Mouse (Mus musculus) midbrain, embryonic 12.5 days (tissue): ENCODE data around the gene Rint1. TPM values are rescaled to one million over a fixed set of nuclear protein-coding genes. Genes with fewer than 3 reads are reported as not detected.
"Not testable (repeated sequence)": the region's sequence is repeated elsewhere in the genome, so short reads cannot be mapped to it uniquely, and the experiment has no call there.

ENCODE experiments used
- ATAC-seq: fragments of 200-750 bp; cut with Nextera tagmentation; 2 replicates; pipeline ENCODE4 v1.8.0; 2017; ENCODE audit warnings: low read depth, moderate TSS enrichment, moderate library complexity; ENCODE audit not compliant: low FRiP score
- H3K27ac ChIP-seq: fragments of 300-500 bp; sonication (generic); replicated peaks from 2 replicates; pipeline ENCODE4 v1.5.1; 2016; ENCODE audit warnings: mild to moderate bottlenecking
- H3K27me3 ChIP-seq: fragments of 300-500 bp; sonication (generic); 2 replicates; pipeline ENCODE4 v1.6.1; 2016; ENCODE audit warnings: mild to moderate bottlenecking
- H3K36me3 ChIP-seq: fragments of 300-500 bp; sonication (generic); 2 replicates; pipeline ENCODE4 v1.6.1; 2016
- H3K4me1 ChIP-seq: fragments of 300-500 bp; sonication (generic); 2 replicates; pipeline ENCODE4 v1.6.1; 2016
- H3K4me2 ChIP-seq: fragments of 300-500 bp; sonication (generic); replicated peaks from 2 replicates; pipeline ENCODE4 v1.6.1; 2016; ENCODE audit warnings: mild to moderate bottlenecking, moderate library complexity
- H3K4me3 ChIP-seq: fragments of 300-500 bp; sonication (generic); 2 replicates; pipeline ENCODE4 v1.5.1; 2016; ENCODE audit warnings: mild to moderate bottlenecking
- H3K9ac ChIP-seq: fragments of 300-500 bp; sonication (generic); replicated peaks from 2 replicates; pipeline ENCODE4 v1.6.1; 2016; ENCODE audit warnings: mild to moderate bottlenecking, moderate library complexity
- H3K9me3 ChIP-seq: fragments of 300-500 bp; sonication (generic); 2 replicates; pipeline ENCODE4 v1.6.1; 2016; ENCODE audit warnings: mild to moderate bottlenecking
- WGBS: fragments of 180-500 bp; shearing (Covaris S2); methylation state at CpG from one replicate; pipeline ENCODE4 v1.1.7; 2016; 5-methylcytosine and 5-hydroxymethylcytosine counted together
- polyA plus RNA-seq: library from polyadenylated mRNA; unstranded; fragments of >200 nt; fragmentation: Nextera tagmentation; extraction: Ambion mirVana; gene quantifications from 2 replicates; pipeline ENCODE4 v1.2.1, GENCODE M21; 2016

The Rint1 gene
- polyA plus RNA-seq, 1 experiment from 2014 or later, result 39.3 TPM

DNA sequence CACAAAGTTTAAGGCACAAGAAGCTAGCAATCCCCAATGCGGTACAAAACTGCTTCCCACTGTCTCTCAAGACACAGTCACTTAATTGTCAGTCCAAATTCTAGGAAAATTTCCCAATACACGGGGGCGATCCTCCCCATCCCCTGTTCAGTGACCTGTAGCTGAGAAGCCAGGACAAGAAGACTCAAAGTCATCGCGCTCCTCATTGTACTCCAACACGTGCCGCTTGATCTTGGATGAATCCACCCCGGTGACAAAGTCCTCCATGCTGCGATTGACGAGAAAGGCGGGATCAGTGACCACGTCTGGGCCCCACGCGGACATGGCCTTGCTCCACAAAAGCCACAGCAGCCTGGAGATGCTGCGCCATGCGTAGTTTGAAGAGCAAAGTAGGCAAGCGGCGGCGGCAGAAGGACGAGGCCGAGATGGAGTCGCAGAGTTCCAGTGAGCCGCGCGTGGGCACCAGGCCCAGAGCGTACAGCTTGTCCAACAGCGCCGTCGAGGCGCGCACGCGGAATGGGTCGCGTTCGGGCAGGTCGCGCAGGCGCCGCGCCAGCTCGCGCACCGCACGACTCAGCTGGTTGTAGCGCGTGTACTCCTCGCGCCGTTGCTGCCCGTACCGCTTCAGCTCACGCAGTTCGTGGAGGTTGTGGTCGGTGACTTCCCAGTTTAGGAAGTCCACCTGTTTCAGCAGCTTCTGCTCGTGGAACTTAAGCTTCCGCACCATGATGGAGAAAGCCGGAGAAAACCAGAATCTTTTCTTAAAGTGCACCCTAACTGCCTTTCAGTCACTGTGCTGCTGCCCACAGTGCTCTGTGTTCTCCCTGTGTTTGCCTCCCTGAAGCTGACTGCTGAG, 43.6 kb downstream of the Rint1 start:
- no peak overlapping the region for H3K27ac ChIP-seq
- 39% methylated on average over 58 of the region's 58 CpGs for WGBS
- no peaks in the 10 kb centered on the region for H3K9me3 ChIP-seq
- peak overlapping the region; percentile 14; the same call in 1 of the 2 replicates for H3K4me2 ChIP-seq
- H3K9ac ChIP-seq, result no peak overlapping the region
- 0 out of 2 replicates have a peak overlapping the region, but pooled peaks have one; percentile 0 for H3K4me3 ChIP-seq
- H3K36me3 ChIP-seq, result no peaks in the 10 kb centered on the region
- no peak for ATAC-seq
- H3K27me3 ChIP-seq, result peaks cover 17% of the 10 kb centered on the region
- no peaks in the 10 kb centered on the region for H3K4me1 ChIP-seq

DNA sequence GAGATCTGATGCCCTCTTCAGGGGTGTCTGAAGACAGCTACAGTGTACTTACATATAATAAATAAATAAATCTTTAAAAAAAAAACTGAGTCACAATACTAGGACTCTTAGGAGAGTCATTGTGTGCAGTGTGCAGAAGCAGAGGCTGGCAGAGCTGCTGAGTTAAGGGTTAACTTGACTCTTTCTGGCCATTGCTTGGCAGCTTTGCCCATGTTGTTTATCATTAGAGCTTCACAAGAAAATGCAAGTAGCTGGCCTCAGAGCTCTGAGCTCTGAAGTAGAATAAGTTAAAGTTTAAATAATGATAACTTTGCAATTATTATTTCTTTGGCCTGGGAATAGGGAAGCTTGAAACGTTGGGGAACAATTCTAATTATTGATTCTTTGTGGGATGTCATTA, 48.2 kb downstream of the Rint1 start:
- WGBS, result 66% methylated on average over 1 of the region's 1 CpGs

GRCm38 (mm10) chr5:23838158-23838557, 50.6 kb downstream of the Rint1 start:
- Histone ChIP-seq H3K9me3 (no peaks in the 10 kb centered on the region), H3K27ac (no peak overlapping the region), H3K4me2 (no peak overlapping the region), H3K4me3 (no peak overlapping the region), H3K9ac (no peak overlapping the region), H3K36me3 (peaks cover 13% of the 10 kb centered on the region), H3K27me3 (no peaks in the 10 kb centered on the region), H3K4me1 (peaks cover 9% of the 10 kb centered on the region)
- ATAC-seq, result no peak
- 90% methylated on average over 7 of the region's 7 CpGs for WGBS

More for the DNA sequence above, 48.2 kb downstream of the Rint1 start:
- H3K9ac ChIP-seq, H3K27ac ChIP-seq, H3K9me3 ChIP-seq, ATAC-seq, H3K4me1 ChIP-seq, H3K4me2 ChIP-seq, H3K4me3 ChIP-seq: not testable (repeated sequence)
- Histone ChIP-seq H3K27me3 (peaks cover 13% of the 10 kb centered on the region), H3K36me3 (peaks cover 13% of the 10 kb centered on the region)

- Histone ChIP-seq H3K9me3 (no peaks in the 10 kb centered on the region), H3K4me2 (peak within 1 kb of the TSS; percentile 75), H3K4me3 (peak within 1 kb of the TSS; percentile 81), H3K27ac (peak within 1 kb of the TSS; percentile 83), H3K27me3 (peaks cover 9% of the 10 kb centered on the region; the same call in 1 of the 2 replicates), H3K9ac (peak within 1 kb of the TSS; percentile 79), H3K36me3 (peaks cover 8% of the 10 kb centered on the region), H3K4me1 (peaks cover 16% of the 10 kb centered on the region)
- WGBS, result under 1% methylated on average over 44 of the region's 44 CpGs
- peak; percentile 94 for ATAC-seq
These were observed 56.4 kb downstream of the Rint1 start, which contains the start of gene Tomm7 for GRCm38 (mm10) chr5:23843674-23844530. Gene Tomm7, minus strand, starts transcription at chr5:23844161.

DNA sequence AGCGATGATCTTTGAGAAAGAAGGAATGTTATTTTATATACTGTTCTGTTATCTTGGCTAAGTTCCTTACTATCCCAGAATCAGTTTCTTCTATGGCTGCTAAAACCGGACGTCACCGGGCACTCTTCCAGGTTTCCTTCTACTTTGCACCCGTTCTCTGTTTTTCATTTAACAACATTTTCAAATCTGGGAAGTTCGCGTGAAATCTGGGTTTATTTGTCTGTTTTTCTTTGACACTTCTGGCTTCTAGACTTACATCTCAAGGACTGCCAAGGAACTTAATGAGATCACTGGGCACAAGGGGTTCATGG, 57.0 kb downstream of the Rint1 start:
- ATAC-seq, result no peak
- Histone ChIP-seq H3K4me1 (peaks cover 16% of the 10 kb centered on the region), H3K9ac (peak overlapping the region; percentile 79; the same call in 1 of the 2 replicates), H3K27ac (peak overlapping the region; percentile 83), H3K27me3 (peaks cover 9% of the 10 kb centered on the region; the same call in 1 of the 2 replicates), H3K4me2 (peak overlapping the region; percentile 75), H3K36me3 (peaks cover 3% of the 10 kb centered on the region), H3K9me3 (no peaks in the 10 kb centered on the region), H3K4me3 (peak overlapping the region; percentile 81)
- WGBS, result 42% methylated on average over 7 of the region's 7 CpGs

GRCm38 (mm10) chr5:23845141-23845540, 57.6 kb downstream of the Rint1 start:
- no peaks in the 10 kb centered on the region for H3K36me3 ChIP-seq
- ATAC-seq, result no peak

GRCm38 (mm10) chr5:23850345-23851159, 63.0 kb downstream of the Rint1 start:
- H3K27ac ChIP-seq, result peak overlapping the region; percentile 50

More at GRCm38 (mm10) chr5:23845141-23845540, 57.6 kb downstream of the Rint1 start:
- no peak overlapping the region for H3K4me3 ChIP-seq
- H3K27me3 ChIP-seq, result peaks cover 9% of the 10 kb centered on the region; the same call in 1 of the 2 replicates
- H3K4me2 ChIP-seq, result peak overlapping the region; percentile 75; the same call in 1 of the 2 replicates
- H3K4me1 ChIP-seq, result peaks cover 16% of the 10 kb centered on the region
- no peak overlapping the region for H3K27ac ChIP-seq
- no peaks in the 10 kb centered on the region for H3K9me3 ChIP-seq
- 80% methylated on average over 3 of the region's 3 CpGs for WGBS
- no peak overlapping the region for H3K9ac ChIP-seq

DNA sequence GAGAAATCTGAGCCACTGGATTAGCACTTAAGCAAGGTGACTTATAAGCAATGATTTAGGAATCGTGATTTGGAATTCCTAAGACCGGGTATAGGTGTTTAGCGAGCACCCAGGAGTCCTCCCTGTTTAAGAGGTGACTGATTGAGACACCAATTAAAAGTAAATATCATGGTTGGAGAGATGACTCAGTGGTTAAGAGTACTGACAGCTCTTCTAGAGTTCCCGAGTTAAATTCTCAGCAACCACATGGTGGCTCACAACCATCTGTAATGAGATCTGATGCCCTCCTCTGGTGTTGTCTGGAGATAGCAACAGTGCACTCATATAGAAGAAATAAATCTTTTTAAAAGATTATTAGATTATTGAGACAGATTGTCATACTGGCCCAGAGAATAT, 63.6 kb downstream of the Rint1 start:
- Histone ChIP-seq H3K4me2 (peak overlapping the region; percentile 79), H3K36me3 (peaks cover 41% of the 10 kb centered on the region), H3K4me3 (peak overlapping the region; percentile 78), H3K9ac (peak overlapping the region; percentile 71)
- H3K27me3 ChIP-seq, H3K4me1 ChIP-seq, ATAC-seq, H3K27ac ChIP-seq, H3K9me3 ChIP-seq: not testable (repeated sequence)
- WGBS, result 14% methylated on average over 4 of the region's 4 CpGs

More at GRCm38 (mm10) chr5:23850345-23851159, 63.0 kb downstream of the Rint1 start:
- ATAC-seq, result peak; percentile 99
- H3K4me2 ChIP-seq, result peak overlapping the region; percentile 79
- peak overlapping the region; percentile 78 for H3K4me3 ChIP-seq
- no peaks in the 10 kb centered on the region for H3K9me3 ChIP-seq
- H3K27me3 ChIP-seq, result peaks cover 9% of the 10 kb centered on the region; the same call in 1 of the 2 replicates
- peak overlapping the region; percentile 71 for H3K9ac ChIP-seq
- peaks cover 35% of the 10 kb centered on the region for H3K36me3 ChIP-seq
- under 1% methylated on average over 61 of the region's 61 CpGs for WGBS
- peaks cover 6% of the 10 kb centered on the region for H3K4me1 ChIP-seq

DNA sequence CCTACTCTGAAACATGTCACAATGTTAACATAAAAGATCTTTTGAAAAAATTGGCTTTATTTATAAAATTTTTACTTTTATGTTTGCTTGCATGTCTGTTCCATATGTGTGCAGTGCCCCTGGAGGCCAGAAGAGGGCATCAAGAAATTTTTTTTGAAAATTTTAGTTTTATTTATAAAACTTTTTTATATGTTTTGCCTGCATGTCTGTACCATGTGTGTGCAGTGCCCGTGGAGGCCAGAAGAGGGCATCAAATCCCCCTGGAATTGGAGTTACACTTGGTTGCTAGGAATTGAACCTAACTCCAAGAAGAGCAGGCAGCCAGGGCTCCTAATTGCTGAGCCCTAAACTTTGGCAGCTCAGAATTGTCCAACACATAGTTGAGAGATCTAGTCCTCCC, 65.4 kb downstream of the Rint1 start:
- 90% methylated on average over 1 of the region's 1 CpGs for WGBS
- not testable (repeated sequence) for H3K4me3 ChIP-seq, H3K27ac ChIP-seq, H3K27me3 ChIP-seq, H3K4me1 ChIP-seq, H3K9ac ChIP-seq, ATAC-seq, H3K4me2 ChIP-seq, H3K9me3 ChIP-seq
- H3K36me3 ChIP-seq, result peaks cover 58% of the 10 kb centered on the region

- no peaks in the 10 kb centered on the region for H3K9me3 ChIP-seq
- H3K9ac ChIP-seq, result no peak overlapping the region
- H3K4me3 ChIP-seq, result no peak overlapping the region
- ATAC-seq, result no peak
- no peak overlapping the region for H3K27ac ChIP-seq
- H3K36me3 ChIP-seq, result peaks cover 80% of the 10 kb centered on the region
- H3K4me1 ChIP-seq, result peaks cover 6% of the 10 kb centered on the region
- H3K27me3 ChIP-seq, result no peaks in the 10 kb centered on the region
- H3K4me2 ChIP-seq, result no peak overlapping the region
- 95% methylated on average over 6 of the region's 6 CpGs for WGBS
These were observed 68.0 kb downstream of the Rint1 start for GRCm38 (mm10) chr5:23855484-23855883.

GRCm38 (mm10) chr5:23856164-23856563, 68.7 kb downstream of the Rint1 start:
- Histone ChIP-seq H3K9me3 (no peaks in the 10 kb centered on the region), H3K9ac (no peak overlapping the region), H3K27ac (no peak overlapping the region), H3K4me1 (peaks cover 6% of the 10 kb centered on the region), H3K4me3 (no peak overlapping the region), H3K27me3 (no peaks in the 10 kb centered on the region), H3K36me3 (peaks cover 84% of the 10 kb centered on the region), H3K4me2 (no peak overlapping the region)
- WGBS, result 100% methylated on average over 1 of the region's 1 CpGs
- ATAC-seq, result no peak
